Mouse (Mus musculus) heart, embryonic 11.5 days (tissue): ENCODE measurements around the gene Ptpdc1. TPM values are rescaled to one million over a fixed set of nuclear protein-coding genes. Genes with fewer than 3 reads are reported as not detected.

Experiments used
- ATAC-seq: fragments of 200-750 bp; cut with Nextera tagmentation; replicated peaks from 2 replicates; pipeline ENCODE4 v1.8.0; 2017; ENCODE audit warnings: moderate library complexity; ENCODE audit not compliant: insufficient number of reproducible peaks, low FRiP score, low TSS enrichment
- H3K27ac ChIP-seq: fragments of 300-500 bp; sonication (generic); 2 replicates; pipeline ENCODE4 v1.5.1; 2014; ENCODE audit warnings: mild to moderate bottlenecking, low read depth, low read length
- H3K27me3 ChIP-seq: fragments of 300-500 bp; sonication (generic); 2 replicates; pipeline ENCODE4 v1.6.1; 2014; ENCODE audit warnings: mild to moderate bottlenecking, low read length, mixed read lengths; ENCODE audit not compliant: control insufficient read depth, insufficient read depth
- H3K36me3 ChIP-seq: fragments of 300-500 bp; sonication (generic); 2 replicates; pipeline ENCODE4 v1.6.1; 2014; ENCODE audit warnings: mild to moderate bottlenecking, low read length, moderate library complexity, mixed read lengths; ENCODE audit not compliant: control insufficient read depth, insufficient read depth
- H3K4me1 ChIP-seq: fragments of 300-500 bp; sonication (generic); 2 replicates; pipeline ENCODE4 v1.6.1; 2014; ENCODE audit warnings: low read length; ENCODE audit not compliant: control insufficient read depth, insufficient read depth
- H3K4me2 ChIP-seq: fragments of 300-500 bp; sonication (generic); 2 replicates; pipeline ENCODE4 v1.6.1; 2014; ENCODE audit warnings: mild to moderate bottlenecking, moderate library complexity
- H3K4me3 ChIP-seq: fragments of 300-500 bp; sonication (generic); 2 replicates; pipeline ENCODE4 v1.5.1; 2014; ENCODE audit warnings: low read depth, low read length
- H3K9ac ChIP-seq: fragments of 300-500 bp; sonication (generic); 2 replicates; pipeline ENCODE4 v1.6.1; 2014; ENCODE audit warnings: mild to moderate bottlenecking, low read depth, low read length, moderate library complexity
- H3K9me3 ChIP-seq: fragments of 300-500 bp; sonication (generic); replicated peaks from 2 replicates; pipeline ENCODE4 v1.6.1; 2016; ENCODE audit warnings: low read length; ENCODE audit not compliant: control insufficient read depth
- WGBS: fragments of 180-500 bp; shearing (Covaris S2); extraction: QIAGEN DNeasy Blood & Tissue Kit; methylation state at CpG from one replicate; pipeline ENCODE4 v1.1.7; 2014; ENCODE audit not compliant: insufficient replicate concordance; 5-methylcytosine and 5-hydroxymethylcytosine counted together
- polyA plus RNA-seq: library from polyadenylated mRNA; unstranded; fragments of >200 nt; fragmentation: Nextera tagmentation; extraction: Ambion mirVana; gene quantifications from 2 replicates; pipeline ENCODE4 v1.2.1, GENCODE M21; 2014

Gene Ptpdc1
- polyA plus RNA-seq, 1 experiment from 2014 or later: 5.6 TPM

DNA sequence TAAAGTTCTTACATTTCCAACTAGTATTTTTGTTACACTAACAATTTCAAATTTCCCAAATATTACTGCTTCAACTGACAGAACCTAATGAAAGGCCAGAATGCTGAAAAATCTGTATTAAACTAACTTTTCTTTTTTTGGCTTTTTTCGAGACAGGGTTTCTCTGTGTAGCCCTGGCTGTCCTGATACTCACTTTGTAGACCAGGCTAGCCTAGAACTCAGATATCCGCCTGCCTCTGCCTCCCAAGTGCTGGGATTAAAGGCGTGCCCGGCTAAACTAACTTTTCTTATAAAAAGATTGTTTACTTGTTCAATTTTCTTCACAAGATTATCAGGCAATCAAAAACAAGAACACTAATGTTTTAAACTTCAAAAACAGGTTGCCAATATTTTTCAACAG, 80.6 kb downstream of the Ptpdc1 start:
- H3K36me3 ChIP-seq: no peaks in the 10 kb centered on the region
- no peak for ATAC-seq
- H3K27me3 ChIP-seq: no peaks in the 10 kb centered on the region
- no peaks in the 10 kb centered on the region for H3K9me3 ChIP-seq
- 31% methylated on average over 4 of the region's 4 CpGs for WGBS
- H3K4me3 ChIP-seq: peak overlapping the region; percentile 93
- peak overlapping the region; percentile 86; the same call in 1 of the 2 replicates for H3K9ac ChIP-seq
- peaks cover 23% of the 10 kb centered on the region for H3K4me1 ChIP-seq
- peak overlapping the region; percentile 99 for H3K27ac ChIP-seq
- H3K4me2 ChIP-seq: peak overlapping the region; percentile 64

DNA sequence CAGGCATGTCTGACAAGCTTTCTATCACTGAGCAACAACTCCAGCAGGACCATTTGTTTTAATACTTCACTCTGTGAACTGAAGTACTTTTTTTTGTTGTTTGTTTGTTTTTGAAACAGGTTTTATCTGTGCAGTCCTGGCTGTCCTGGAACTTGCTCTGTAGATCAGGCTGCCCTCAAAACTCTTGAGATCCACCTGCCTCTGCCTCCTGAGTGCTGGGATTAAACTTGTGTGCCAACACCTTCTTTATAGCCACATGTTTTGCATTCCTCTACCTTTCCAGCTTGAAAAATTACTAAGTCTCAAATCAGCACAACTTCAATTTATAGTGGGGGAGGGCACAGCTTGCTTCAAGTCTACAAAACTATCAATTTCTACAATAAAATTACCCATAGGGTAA, 81.1 kb downstream of the Ptpdc1 start:
- Histone ChIP-seq H3K4me2 (peak overlapping the region; percentile 64), H3K27ac (no peak overlapping the region), H3K9me3 (no peaks in the 10 kb centered on the region), H3K4me1 (peaks cover 22% of the 10 kb centered on the region), H3K27me3 (no peaks in the 10 kb centered on the region), H3K36me3 (no peaks in the 10 kb centered on the region), H3K4me3 (peak overlapping the region; percentile 93), H3K9ac (no peak overlapping the region)
- no peak for ATAC-seq

DNA sequence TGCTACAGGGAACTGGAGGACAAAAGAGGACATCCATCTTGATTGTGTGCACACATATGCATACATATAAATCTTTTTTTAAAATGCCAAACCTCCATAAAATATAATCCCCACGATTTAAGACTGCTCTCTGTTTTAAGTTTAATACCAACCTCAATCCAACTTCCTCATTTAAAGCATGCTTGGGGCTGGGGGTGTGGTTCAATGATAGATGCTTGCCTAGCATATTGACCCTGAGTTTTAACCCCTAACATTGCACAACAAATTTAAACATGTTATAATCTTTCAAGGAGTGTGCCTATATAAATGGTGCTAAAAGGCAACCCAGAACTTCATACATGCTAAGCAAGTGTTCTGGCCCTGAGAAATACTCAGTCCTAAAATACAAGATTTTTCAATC, 85.0 kb downstream of the Ptpdc1 start:
- no peaks in the 10 kb centered on the region for H3K36me3 ChIP-seq
- no peak overlapping the region for H3K9ac ChIP-seq
- H3K27me3 ChIP-seq: no peaks in the 10 kb centered on the region
- H3K27ac ChIP-seq: no peak overlapping the region
- H3K9me3 ChIP-seq: no peaks in the 10 kb centered on the region
- 71% methylated on average over 1 of the region's 1 CpGs for whole genome bisulfite sequencing
- H3K4me3 ChIP-seq: no peak overlapping the region
- H3K4me1 ChIP-seq: peaks cover 27% of the 10 kb centered on the region
- ATAC-seq: no peak
- H3K4me2 ChIP-seq: peak overlapping the region; percentile 12; the same call in 1 of the 2 replicates

DNA sequence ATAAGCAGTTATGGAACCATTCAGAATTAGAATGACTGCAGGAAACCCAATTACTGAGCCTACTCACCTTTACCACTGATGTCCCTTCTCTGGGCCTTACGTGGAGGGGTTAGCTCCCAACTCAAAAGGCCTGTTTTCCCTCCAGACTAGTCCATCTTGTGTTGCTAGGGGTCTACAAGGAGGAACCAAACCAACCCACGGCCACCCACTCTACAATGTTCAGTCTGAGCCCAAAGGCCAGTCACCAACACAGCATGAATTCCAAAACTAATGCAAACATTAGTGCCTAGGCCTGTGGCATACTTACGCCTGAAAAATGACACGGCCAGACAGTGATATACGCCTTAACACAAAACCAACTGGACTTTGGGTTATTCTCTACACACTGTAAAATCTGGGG, 92.0 kb downstream of the Ptpdc1 start:
- ATAC-seq: no peak

DNA sequence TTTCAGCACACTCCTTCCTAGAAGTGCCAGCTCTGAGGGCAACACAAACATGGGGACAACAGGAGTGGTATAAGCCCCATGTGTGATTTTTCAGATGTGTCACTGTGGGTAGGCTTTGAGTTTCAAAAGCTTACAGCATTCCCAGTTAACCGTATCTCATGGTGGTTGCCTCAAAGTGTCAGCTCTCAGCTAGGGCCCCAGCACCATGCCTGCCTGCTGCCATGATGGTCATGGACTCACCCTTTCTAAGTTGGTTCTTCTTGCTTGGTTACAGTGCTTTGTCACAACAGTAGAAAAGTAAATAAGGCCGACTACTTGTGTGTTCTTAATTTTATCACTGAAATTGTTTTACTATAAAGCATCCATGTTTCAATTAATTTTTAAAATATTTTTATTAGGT, 94.0 kb downstream of the Ptpdc1 start:
- Histone ChIP-seq H3K9me3 (no peaks in the 10 kb centered on the region), H3K4me1 (no peaks in the 10 kb centered on the region), H3K36me3 (no peaks in the 10 kb centered on the region), H3K4me3 (no peak overlapping the region), H3K9ac (no peak overlapping the region), H3K27me3 (no peaks in the 10 kb centered on the region), H3K4me2 (no peak overlapping the region), H3K27ac (no peak overlapping the region)
- ATAC-seq: no peak
- WGBS: 76% methylated on average over 2 of the region's 2 CpGs

More for the DNA sequence above, 92.0 kb downstream of the Ptpdc1 start:
- Histone ChIP-seq H3K4me2 (no peak overlapping the region), H3K9ac (no peak overlapping the region), H3K27me3 (no peaks in the 10 kb centered on the region), H3K27ac (no peak overlapping the region), H3K4me1 (no peaks in the 10 kb centered on the region), H3K4me3 (no peak overlapping the region), H3K36me3 (no peaks in the 10 kb centered on the region), H3K9me3 (no peaks in the 10 kb centered on the region)
- 86% methylated on average over 5 of the region's 5 CpGs for WGBS

DNA sequence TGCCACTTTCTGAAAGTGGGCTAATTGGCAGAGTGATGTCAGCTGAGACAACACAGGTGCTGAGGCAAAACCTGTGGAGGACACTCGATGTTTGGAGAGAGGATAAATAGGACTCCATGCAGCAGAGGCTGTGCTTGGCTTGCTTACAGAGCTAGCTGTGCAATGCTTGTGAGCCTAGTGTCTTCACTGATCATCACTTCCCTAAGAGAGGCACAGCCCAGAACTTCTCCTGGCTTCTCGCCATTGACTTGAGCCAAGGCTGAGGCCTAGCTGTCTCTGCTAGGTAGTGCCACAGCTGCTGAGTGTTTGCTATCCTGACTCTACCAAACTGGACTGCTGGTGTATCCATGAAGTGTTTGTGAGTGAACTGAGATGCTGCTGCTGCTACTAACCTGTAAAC, 94.8 kb downstream of the Ptpdc1 start:
- H3K27ac ChIP-seq: no peak overlapping the region
- no peak overlapping the region for H3K9ac ChIP-seq
- no peak overlapping the region for H3K4me2 ChIP-seq
- no peaks in the 10 kb centered on the region for H3K36me3 ChIP-seq
- H3K4me3 ChIP-seq: no peak overlapping the region
- 52% methylated on average over 2 of the region's 2 CpGs for WGBS
- H3K4me1 ChIP-seq: no peaks in the 10 kb centered on the region
- ATAC-seq: no peak
- H3K27me3 ChIP-seq: no peaks in the 10 kb centered on the region
- no peaks in the 10 kb centered on the region for H3K9me3 ChIP-seq

DNA sequence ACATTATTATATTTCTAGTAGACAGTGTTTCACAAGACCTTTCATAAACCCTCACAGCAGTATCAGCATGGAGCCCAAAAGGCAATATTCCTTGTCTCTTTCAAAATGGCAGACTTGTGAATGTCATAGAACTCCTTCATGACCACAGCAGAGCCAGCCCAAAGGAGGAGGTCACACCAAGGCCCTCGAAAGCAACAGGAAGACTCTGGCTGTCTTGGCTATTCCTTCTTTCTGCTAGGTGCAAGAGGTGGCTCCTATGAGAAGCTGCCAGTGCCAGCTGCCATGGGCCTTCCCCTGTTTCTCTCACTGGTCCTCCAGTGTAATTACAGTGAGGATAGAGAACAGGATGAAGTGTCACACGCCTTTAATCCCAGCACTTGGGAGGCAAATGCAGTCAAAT, 96.4 kb downstream of the Ptpdc1 start:
- no peaks in the 10 kb centered on the region for H3K27me3 ChIP-seq
- no peaks in the 10 kb centered on the region for H3K36me3 ChIP-seq
- ATAC-seq: no peak

DNA sequence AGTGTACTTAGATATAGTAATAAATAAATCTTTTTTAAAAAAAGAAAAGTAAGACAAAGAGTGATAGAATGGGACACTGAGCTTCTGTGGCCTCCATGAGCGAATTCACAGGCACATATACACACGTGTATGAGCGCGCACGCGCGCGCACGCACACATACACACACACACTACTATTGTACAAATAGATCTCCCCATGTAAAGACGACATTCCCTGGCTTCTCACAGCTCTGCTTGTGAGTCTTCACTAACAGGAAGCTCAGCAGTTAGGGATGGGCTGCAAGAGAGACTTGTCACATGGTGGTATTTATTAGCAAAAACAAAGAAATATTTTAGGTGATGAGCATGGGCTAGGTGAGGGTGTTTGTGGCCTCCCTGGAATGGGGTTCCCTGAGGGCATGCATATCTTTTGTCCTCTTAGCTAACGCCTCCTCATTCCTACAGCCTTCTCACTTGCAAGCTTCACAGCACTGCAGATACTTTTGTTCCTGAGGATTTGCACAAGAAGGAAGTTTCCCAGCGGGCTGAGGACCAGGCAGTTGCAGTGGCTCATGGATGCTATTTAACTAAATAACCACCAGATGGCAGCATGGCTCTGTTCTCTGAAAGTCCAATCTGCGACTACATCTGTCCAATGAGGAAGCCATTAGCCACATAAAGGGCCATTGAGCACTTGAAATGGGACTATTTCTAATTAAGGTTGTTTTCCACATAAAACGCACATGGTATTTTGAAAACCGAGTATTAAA, 97.2 kb downstream of the Ptpdc1 start:
- Histone ChIP-seq H3K4me2 (no peak overlapping the region), H3K4me3 (no peak overlapping the region), H3K36me3 (no peaks in the 10 kb centered on the region), H3K27me3 (no peaks in the 10 kb centered on the region), H3K9me3 (no peaks in the 10 kb centered on the region), H3K4me1 (no peaks in the 10 kb centered on the region), H3K27ac (no peak overlapping the region), H3K9ac (no peak overlapping the region)
- 52% methylated on average over 15 of the region's 15 CpGs for WGBS
- ATAC-seq: no peak

More for the DNA sequence above, 96.4 kb downstream of the Ptpdc1 start:
- Histone ChIP-seq H3K4me2 (no peak overlapping the region), H3K4me1 (no peaks in the 10 kb centered on the region), H3K9ac (no peak overlapping the region), H3K9me3 (no peaks in the 10 kb centered on the region), H3K27ac (no peak overlapping the region), H3K4me3 (no peak overlapping the region)
- 42% methylated on average over 2 of the region's 2 CpGs for WGBS
